Mouse (Mus musculus) lung, postnatal 4 days (tissue): ENCODE measurements around the gene Ube2g2.

ENCODE experiments used
- DNase-seq, 2 experiments: peaks; one replicate each; pipeline ENCODE4 v3.0.0; 2021

Gene Ube2g2

DNA sequence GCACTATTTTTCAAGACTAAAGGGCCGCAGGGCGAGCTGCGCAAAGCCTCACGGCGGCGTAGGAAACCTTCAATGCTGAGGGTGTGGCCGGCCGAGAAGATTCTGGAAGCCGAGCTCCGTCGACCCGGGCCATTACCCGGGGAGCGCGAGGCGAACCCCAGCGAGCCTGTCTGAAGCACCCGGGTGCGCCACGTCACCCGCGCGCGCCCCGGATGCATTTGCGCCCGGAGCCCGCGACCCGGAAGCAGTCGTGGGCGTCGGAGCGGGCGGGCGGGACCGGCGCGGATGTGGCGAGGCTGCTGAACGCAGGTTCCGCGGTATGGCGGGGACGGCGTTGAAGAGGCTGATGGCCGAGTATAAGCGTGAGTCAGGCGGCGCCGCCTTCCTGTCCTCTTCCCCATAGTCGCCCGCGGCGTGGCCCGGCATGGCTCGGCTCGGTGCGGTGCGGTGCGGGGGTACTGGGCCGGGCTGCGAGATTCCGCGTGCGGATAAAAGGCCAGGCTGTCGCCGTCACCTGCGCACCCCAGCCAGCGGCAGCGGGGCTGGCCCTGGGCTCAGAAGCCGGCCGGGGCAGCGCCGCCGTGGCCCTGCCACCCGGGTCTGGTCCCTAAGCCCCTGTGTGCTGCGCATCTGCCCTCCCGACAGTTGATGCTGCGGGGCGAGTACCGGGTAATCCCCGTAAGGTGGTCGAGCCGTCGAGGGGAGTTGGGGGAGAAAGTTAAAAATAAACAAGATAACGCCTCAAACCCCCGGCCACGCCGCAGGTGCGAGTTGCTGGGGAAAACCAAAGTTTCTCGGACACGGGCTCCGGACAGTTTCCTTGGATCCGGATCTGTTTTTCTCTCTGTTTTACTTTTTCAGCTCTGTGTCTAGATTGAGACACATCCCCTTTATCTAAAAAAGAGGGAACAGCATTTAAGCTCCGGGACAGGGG, at the start of gene Ube2g2:
TSS of gene Ube2g2 (plus strand) at position 221 of the 934 bp plus-strand sequence.
- peak; percentile 96 to 97 for DNase-seq

- no peak for DNase-seq
These were observed 48.9 kb upstream of the Ube2g2 start for GRCm38 (mm10) chr10:77573162-77573561.

DNA sequence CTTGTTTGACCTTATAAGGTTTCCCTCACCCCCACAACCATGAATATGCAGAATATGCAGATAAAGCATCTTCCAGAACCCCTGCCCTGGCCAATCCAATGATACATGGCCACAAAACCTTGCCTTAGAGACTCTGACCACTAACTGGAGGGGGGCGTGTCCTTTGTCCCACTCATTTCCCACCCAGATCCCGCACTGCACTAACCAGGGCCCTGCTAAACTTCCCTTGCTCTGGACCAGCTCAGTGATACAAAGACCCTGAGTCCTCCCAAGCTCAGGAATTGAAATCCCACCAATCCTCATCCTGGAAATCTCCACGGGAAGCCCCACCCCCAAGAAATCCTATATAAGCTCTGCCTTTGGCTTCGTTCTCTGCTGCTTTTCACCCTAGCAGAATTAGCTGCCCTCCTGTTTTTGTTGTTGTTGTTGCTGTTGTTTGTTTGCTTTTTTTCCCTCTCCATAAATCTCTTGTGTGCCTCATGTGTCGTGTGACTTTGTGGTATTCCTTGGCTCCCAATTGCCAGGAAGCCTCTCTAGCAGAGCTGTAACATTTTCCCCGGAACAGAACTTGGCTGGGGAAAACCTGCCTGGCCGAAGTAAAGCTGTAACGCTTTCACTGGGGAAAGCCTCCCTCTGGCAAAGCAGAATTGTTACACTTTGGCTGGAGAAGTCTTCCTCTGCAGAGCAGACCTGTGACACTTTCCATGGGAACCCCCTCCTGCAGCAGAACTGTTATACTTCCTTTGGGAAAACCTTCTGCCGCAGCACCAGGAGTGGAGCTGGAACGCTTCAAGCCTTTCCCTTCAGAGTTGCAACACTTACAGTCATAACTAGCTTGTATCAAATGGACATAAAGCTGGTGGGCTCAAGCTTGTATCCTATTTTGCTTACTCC, 41.8 kb upstream of the Ube2g2 start:
- DNase-seq: no peak

DNA sequence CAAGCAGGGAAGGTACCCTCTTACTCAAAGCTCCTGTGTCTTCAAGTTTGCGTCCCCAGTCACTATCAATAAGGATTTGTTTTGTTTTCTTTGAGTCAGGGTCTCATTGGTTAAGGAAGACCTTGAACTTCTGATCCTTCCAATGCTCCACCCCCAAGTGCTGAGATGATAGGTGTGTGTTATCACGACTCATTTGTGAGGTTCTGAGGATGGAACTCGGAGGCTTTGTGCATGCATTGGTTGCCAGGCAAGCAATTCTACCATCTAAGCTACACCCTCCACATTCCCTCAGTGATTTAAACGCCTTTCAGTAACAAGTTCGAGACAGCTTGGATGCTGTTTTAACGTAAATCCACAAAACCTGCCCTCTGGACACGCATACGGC, 41.1 kb upstream of the Ube2g2 start:
- no peak for DNase-seq

GRCm38 (mm10) chr10:77581408-77582284, 40.4 kb upstream of the Ube2g2 start, which contains the start of gene Pttg1ip:
Gene Pttg1ip, plus strand, starts transcription at chr10:77581720.
- DNase-seq: peak; percentile 97 to 98

- no peak for DNase-seq
These were observed 39.8 kb upstream of the Ube2g2 start for GRCm38 (mm10) chr10:77582285-77582618.

- DNase-seq: peak; percentile 37 to 62
These were observed 38.2 kb upstream of the Ube2g2 start for GRCm38 (mm10) chr10:77583795-77584422.

DNA sequence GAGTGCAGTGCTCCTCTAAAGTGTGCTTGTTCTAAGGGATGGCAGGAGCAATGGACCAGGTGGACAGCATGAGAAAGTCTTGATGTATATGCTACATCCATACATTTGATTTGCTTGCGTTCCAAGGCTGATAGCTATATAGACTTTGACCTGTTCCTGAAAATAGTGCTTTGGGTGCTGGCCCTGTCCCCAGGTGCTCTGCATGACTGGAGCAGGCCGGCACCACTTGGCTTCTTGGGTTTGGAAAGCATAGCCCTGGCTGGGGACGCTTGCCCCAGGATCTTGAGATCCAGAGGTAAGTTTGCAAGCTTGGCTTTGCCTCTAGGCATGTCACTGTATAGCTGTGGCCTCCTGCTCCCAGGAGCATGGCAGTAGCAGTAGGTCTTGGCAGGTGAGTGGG, 35.4 kb upstream of the Ube2g2 start:
- no peak for DNase-seq

- DNase-seq: no peak
These were observed 34.8 kb upstream of the Ube2g2 start for GRCm38 (mm10) chr10:77587091-77587775.

- DNase-seq: no peak
These were observed 34.0 kb upstream of the Ube2g2 start for GRCm38 (mm10) chr10:77588036-77588435.

DNA sequence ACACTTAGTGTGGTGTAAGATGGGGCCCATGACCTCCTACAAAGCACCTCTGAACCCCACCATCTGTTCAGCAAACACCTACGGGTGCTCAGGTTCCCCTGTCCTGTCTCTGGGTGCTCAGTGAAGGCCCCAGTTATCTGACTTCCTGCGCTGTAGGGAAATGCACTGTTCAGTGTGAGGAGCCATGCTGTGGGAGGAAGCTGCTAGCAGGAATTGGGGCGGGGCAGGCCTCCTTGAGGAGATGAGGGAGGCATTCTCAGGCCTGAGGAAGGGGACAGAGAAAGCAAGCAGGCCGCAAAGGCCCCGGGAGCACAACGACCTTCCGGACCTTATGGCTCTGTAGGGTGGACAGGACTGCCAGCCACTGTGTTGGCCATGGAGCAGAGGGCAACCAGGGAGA, 33.0 kb upstream of the Ube2g2 start:
- no peak for DNase-seq

- no peak for DNase-seq
These were observed 32.3 kb upstream of the Ube2g2 start for GRCm38 (mm10) chr10:77589749-77590148.

DNA sequence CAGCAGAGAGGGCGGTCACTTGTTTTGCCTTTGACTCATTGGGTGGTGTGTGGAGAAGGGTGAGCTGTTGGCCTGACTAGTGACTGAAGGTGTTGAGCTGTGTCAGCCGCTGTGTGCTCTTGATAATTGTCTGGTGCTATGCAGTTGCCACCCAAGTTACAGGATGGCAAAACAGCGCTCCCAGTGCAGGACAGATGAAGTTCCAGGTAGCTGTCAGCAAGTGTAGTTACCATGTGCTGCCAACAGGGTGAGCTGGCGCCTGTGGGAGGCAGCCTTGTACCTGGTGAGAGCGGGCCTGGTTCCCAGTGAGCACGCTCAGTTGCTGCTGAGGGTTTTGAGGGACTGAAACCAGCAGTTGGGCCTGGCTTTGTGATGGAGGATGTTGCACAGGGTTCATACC, 31.3 kb upstream of the Ube2g2 start:
- peak; percentile 58 to 73 for DNase-seq

GRCm38 (mm10) chr10:77591546-77591945, 30.5 kb upstream of the Ube2g2 start:
- no peak for DNase-seq

DNA sequence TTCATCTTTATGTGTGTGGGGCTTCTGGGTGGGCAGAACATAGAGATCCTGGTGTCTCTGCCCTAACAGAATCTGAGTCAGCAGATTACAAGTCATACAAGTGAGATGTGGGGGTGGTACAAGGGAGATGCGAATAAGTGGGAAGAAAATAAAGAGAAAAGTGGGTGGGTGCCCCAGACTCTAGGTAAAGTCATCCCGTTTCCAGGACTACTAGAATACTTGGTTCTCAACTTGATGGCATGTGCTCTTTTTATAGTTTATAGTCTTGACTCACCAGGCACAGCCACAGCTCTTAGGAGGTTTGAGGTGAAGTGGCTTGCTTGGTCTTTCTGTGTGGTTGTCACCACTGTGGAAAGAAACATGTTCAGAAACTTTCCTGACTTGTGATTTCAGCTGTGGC, 26.0 kb upstream of the Ube2g2 start:
- no peak for DNase-seq

DNA sequence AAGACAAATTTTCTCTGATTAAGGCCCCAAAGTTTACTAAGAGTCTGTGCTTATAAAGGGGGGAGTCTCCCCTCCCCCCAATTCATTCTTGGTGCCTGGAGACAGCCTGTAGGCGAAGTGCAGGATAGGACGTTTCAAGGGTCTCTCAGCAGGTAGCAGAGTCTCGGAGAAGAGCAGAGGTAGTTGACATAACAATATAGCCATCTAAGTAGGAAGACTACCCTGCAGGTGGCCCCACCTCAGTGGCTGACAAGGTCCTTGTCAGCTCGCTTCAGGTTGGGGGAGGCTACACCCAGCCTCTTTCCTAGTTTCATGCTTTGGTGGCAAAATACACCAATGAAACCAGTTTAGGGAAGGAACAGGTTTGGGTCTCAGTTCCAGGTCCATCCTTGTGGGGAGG, 19.1 kb upstream of the Ube2g2 start:
- no peak for DNase-seq

GRCm38 (mm10) chr10:77604111-77604510, 18.0 kb upstream of the Ube2g2 start:
- DNase-seq: no peak

- DNase-seq: peak; percentile 45 to 61
These were observed 17.1 kb upstream of the Ube2g2 start for GRCm38 (mm10) chr10:77604958-77605357.

GRCm38 (mm10) chr10:77605368-77605767, 16.7 kb upstream of the Ube2g2 start:
- DNase-seq: peak in 1 of 2 experiments; percentile 49

GRCm38 (mm10) chr10:77605908-77606826, 15.9 kb upstream of the Ube2g2 start, which contains the start of the genes Sumo3 and Gm49325:
Gene Sumo3, plus strand, starts transcription at chr10:77606097.
Gene Gm49325, plus strand, starts transcription at chr10:77606197.
- peak; percentile 98 to 100 for DNase-seq
